Mouse (Mus musculus): ENCODE measurements around the gene Lrrtm1.

Gene Lrrtm1

DNA sequence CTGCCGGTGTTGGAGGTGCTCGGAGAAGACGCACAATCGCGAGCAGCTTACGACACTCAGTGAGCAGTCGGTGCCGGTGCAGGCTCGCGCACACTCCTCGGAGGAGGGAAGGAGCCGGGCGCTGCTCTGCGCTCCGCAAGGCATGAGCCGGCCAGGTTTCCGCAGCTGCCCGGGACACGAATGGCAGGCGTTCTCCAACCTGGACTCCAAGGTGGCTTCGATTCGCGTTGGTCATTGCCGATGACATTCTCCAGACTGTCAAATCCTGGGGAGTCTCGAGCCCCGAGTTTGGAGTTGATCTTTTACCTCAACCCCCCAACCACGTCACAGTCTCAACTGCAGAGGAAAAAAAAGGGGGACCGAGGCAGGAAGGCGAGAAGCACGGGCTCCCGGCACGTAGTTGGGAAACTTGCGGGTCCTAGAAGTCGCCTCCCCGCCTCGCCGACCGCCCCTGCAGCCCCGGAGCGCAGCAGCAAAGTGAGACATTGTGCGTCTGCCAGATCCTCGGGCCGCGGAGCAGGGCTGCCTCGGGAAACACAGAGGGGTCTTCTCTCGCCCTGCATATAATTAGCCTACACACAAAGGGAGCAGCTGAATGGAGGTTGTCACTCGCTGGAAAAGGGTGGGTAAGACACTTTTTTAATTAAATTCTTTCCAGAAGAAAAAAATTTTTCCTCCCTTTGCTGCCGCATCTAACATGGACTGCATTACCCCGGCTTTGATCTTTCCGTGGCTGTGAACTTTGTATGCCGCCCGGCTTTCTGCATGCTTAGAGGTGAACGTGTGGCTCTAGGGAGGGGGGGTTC, at the start of gene Lrrtm1:
Lrrtm1 (plus strand) TSS at position 89 of the 806 bp plus-strand sequence.
- DNase-seq (ENCODE audit: low spot score), result peak; percentile 41

DNA sequence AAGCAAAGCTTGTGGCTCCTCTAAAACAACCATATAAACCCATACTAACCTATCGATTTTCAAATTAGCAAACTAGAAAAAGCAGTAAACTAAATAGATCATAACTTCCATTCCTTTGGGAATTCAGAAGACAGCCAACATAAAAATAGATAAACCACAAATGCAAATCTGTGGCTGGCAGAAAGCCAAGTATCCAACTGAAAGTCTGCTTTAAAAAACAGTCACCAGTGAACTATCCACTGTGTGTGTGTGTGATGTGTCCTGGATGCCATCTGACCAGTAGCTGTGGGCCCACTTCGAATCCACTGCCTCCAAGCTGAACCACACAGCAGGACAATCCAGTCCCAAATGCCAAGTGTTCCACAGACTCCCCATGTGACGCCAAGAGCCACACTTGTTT, 45.8 kb upstream of the Lrrtm1 start:
- no peak for DNase-seq (ENCODE audit: low spot score)

DNA sequence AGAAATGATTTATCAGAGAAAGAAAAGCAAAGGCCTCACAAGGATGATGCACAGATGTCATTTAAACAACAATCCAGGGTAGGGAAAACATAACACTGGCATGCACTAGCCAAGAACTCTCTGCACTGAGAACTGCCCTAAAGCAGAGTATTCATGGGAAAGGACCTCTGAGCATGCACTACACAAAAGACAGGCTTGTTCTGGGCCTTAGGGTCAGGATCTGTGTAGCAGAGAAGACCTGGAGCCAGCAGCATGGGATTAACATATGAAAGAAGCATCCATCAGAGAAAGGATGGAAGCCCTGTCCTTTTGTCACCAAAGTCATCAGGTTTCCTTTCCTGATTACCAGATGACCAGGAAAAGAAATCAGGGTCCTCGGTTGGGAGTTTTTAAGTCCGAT, 43.1 kb upstream of the Lrrtm1 start:
- no peak for DNase-seq (ENCODE audit: low spot score)

DNA sequence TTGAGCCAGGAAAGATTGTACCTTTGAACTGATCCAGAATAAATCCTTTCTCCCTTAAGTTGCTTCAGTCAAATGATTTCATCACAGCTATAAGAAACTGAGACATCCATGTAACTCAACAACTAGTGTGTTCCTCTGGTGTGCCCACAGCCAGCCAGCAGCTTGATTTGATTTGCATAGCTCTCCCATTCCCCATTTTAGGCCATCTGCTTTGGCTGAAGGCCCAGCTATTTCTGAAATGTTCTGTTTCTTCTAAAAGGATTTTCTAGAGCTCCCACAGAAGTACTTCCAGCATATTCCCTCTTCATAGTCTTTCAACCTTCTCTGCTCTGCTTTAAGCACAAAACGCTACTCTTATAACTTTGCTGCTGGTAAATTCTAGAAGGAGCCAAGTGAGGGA, 33.3 kb upstream of the Lrrtm1 start:
- DNase-seq (ENCODE audit: low spot score), result no peak

DNA sequence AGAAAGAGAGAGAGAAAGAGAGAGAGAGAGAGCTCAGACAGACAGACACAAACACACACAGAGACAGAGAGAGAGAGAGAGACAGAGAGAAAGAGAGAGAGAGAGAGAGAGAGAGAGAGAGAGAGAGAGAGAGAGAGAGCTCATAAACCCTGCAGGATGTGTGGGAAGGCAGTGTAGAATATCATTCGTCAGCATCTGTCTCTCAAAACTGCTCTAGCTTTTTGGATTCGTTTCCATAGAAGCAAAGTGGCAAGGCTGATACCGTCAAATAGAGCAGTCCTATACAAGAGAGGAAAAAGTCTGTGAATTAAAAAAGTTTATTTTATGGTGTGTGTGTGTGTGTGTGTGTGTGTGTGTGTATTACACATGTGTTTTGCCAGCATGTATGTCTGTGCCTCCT, 32.6 kb upstream of the Lrrtm1 start:
- DNase-seq (ENCODE audit: low spot score), result no peak

DNA sequence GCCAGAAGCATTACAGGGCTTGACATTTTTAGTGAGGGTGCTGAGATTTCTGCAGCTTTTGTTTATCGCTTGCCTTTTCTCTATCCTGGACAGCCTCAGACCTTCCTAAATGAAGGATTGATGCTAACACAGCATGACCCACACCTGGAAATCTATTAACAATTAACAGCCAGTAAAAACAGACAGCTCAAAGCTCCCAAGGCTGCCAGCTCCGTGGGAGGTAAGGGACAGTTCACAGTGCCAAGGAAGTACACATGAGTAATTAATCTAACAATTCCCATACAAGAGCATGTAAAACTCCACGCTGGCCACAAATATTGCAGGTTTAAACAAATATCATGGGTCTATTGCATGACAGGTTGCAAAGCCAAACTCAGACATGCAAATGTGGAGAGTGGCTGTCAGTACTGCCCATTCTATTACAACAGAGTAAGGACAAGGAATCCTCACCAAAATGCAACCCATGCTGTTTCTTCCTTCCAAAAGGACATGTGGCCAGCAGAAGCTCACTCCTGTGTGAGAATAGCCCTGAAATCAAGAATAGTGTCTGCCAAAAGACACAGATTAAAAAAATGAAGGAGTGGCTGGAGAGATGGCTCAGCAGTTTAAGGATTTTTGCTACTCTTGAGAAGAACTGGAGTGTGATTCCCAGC, 28.6 kb upstream of the Lrrtm1 start:
- DNase-seq (ENCODE audit: low spot score), result no peak

DNA sequence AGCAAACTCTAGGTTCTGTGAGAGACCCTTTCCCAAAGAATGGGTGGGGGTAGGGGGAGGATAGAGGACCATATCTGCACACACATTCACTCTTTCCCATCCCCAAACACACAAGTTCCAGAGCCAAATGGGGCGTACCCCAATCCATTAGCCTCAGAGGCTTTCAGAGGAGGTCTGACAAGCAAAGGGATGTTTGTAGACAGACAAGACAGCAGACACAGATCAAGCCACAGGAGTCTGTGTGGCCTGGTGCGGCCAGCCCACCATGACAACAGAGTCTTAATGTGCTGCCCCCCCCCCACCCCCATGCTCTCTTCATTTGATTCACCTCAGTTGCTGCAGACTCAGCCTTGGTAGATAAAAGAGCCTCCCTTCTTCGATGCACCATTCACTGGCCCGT, 27.2 kb upstream of the Lrrtm1 start:
- no peak for DNase-seq (ENCODE audit: low spot score)

DNA sequence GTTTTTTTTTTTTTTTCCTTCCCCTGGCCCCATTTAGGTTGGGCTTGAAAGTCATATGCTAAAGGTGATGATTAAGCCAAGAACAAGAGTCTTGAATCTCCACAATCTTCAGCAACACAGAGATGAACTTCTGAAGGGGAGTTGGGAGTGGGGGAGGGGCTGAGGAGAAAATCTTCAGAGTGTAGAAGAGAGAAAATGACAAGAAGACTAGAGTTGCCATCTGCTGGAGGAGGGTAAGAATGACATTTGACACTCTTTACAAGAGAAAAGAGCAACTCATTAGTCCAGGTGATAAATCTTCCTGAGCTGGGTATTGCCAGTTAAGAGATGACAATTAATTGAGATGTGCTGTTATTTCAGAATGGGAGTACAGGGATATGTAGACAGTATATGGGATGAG, 23.6 kb upstream of the Lrrtm1 start:
- DNase-seq (ENCODE audit: low spot score), result no peak

DNA sequence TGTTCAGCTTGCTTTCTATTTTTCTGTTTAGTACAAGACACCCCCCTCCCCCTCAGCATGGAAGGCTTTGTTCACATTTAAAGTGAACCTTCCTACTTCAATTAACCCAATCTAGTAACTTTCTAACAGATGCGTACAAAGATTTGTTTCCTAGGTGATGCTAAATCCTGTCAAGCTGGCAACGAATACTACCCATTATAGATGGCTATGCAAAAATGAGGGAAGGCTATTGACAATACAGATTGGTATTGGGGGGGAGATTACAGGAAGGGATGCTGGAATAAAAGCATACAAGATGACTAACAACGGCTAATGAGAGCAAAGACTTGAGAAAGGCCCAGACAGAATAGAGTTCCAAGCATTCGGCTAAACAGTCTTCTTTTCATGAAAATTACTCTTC, 21.7 kb upstream of the Lrrtm1 start:
- no peak for DNase-seq (ENCODE audit: low spot score)

DNA sequence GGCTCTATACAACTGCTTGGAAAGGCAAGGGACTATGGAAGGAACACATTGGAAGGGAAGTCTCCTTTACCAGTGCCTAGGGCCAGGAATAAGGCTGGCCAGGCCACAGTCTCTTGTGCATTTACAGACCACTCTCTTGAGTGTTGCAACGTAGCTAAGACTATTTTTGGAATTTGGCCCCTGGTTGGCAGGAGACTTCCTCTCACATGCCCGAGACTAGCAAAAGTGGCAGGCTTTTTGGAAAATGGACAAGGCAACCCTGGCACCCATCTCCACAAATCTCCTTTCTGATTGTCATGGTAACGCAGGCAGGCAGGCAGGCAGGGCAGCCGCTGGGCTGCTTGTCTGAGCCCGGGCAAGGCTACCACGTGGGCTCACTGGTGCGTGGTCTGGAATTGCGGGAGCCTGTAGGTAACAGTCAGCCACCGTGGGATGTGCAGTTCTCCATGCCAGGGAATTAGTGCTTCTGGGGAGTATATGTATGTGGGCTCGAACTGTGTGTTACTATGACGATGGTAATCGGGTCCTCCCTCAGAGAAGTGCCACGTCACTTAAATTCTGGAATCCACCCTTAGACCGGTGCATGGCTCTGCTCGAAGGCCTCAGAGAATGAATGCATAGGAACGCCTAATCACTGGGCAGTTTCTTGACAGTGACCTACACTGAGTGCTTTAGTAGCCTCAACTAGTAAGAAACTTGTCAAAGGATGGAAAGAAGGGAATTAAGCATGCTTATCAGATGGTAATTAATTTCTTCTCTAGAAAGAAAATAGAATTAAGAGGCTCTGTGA, 19.4 kb upstream of the Lrrtm1 start:
- DNase-seq (ENCODE audit: low spot score), result no peak

DNA sequence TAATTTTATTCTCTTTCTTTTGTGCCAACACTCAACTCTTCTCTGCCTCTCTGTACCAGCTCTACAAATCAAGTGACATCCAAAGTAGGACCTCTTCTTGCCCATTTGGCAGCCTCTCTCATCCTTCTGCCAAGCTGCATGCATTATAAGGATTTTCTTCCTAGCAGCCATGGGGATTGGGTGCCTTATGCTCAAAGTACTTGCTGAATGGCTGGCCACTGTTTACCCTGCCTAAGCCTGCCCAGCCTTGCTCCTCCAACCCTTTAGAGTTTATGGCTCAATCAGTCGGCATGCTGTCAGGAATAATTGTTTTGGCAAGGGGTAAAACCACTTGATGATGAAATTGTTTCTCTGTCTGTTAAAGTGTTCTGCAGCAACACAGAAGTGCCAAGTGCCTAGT, 2.1 kb upstream of the Lrrtm1 start:
- no peak for DNase-seq (ENCODE audit: low spot score)

DNA sequence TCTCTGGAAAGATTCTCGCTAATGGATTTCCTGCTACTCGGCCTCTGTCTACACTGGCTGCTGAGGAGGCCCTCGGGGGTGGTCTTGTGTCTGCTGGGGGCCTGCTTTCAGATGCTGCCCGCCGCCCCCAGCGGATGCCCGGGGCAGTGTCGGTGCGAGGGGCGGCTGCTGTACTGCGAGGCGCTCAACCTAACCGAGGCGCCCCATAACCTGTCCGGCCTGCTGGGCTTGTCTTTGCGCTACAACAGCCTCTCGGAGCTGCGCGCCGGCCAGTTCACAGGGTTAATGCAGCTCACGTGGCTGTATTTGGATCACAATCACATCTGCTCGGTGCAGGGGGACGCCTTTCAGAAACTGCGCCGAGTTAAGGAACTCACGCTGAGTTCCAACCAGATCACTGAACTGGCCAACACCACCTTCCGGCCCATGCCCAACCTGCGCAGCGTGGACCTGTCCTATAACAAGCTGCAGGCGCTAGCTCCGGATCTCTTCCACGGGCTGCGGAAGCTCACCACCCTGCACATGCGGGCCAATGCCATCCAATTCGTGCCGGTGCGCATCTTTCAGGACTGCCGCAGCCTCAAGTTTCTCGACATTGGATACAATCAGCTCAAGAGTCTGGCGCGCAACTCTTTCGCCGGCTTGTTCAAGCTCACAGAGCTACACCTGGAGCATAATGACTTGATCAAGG, 1.2 kb downstream of the Lrrtm1 start:
- DNase-seq (ENCODE audit: low spot score), result peak; percentile 7

DNA sequence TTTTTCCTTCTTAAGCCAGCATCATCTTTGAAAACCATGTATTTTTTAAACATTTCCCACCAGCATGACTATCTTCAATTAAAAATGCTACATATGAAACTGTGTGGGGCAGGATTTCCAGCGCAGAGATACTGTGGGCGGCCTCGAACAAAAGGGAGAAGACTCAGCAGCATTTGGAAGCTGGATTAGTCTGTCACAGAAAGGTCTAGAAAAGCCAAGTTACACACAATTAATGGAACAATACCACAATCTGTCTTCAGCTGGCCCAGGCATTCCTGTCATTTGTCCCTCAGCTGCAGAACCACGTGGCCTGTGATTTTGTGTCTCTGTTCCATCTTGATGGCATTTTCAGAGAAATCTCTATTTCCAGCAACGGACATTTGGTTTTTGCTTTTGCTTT, 11.0 kb downstream of the Lrrtm1 start:
- DNase-seq (ENCODE audit: low spot score), result no peak

DNA sequence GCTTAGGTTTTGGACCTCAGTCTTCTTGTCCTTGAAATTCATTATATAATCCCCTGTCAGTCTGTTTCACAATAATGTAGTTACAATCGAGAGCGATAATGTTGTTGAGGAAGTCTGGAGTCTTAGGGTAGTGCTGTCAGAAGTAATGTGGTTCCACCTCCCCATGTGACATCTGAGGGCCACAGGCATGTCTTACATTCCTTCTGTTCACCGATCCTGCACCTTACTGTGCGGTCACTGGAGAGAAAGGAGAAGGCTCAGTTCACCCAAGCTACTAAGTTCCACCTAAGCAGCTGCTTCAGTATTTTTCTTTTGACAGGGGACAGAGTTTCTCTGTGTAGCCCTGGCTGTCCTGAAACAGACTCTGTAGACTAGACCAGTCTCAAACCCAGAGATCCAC, 13.9 kb downstream of the Lrrtm1 start:
- no peak for DNase-seq (ENCODE audit: low spot score)

DNA sequence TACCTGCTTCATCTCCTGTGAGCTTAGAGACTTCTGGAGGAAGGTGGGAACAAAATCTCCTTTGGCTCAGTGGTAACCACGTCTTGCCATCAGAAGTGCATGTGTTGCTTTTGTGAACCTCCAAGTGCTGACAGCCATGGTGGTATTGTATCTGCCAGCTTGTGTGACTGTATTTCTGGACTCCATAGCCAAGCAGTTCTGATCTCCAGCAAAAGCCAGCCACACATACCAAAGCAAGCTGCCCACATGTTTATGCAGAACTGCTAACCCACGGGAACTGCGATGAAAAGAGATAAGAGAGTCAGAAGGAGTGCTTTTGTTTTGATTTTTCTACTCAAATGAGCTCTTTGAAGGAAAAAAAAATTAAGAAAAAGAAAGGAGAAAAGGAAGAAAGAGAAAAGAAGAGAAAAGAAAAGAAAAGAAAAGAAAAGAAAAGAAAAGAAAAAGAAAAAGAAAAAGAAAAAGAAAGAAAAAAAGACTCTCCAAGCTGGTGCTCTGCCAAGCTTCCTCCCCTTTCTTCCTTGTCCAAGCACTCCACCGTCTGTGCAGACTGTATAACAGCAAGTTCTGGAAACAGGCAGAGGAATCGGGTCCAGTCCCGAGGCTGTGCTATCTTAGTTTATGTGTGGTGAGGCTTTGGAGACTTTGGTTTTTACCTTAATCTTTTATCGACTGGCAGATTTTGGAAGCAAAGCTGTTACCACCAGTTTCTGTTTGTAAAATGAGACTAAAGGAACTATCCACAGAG, 15.0 kb downstream of the Lrrtm1 start:
- peak; percentile 15 for DNase-seq (ENCODE audit: low spot score)

DNA sequence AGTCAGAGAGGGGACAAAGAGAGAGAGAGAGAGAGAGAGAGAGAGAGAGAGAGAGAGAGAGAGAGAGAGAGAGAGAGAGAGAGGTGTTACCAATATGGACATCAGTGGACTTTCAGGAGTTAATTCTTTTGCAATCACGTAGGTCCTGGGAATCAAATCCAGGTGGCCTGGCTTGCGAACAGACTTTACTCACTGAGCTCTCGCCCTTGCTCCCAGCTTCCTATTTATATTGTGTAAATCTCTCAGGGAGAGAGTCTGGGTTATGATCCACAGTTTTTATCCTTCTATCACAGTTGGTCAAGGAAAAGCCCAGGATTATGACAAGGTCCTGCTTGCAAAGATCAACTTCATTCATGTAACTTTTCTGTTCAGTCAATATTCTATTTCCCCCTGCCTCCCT, 22.7 kb downstream of the Lrrtm1 start:
- DNase-seq (ENCODE audit: low spot score), result no peak

DNA sequence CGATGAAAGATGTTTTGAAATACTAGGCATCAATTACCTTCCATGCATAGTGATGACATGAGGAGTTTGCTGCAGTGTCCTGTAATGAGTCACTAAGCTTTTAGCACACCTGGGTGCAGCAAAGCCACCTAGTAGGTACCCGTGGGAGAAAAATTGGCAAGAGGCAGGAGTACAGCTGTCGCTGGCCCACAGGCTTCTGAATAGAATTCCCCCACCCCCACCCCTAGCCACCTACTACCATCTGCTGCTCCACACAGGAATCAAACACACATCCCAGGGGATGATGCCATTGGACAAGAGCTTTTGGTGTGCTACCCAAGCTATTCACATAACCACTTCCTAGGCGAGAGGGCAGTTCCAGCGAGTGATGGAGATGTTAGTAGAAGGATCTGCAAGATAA, 36.3 kb downstream of the Lrrtm1 start:
- no peak for DNase-seq (ENCODE audit: low spot score)

DNA sequence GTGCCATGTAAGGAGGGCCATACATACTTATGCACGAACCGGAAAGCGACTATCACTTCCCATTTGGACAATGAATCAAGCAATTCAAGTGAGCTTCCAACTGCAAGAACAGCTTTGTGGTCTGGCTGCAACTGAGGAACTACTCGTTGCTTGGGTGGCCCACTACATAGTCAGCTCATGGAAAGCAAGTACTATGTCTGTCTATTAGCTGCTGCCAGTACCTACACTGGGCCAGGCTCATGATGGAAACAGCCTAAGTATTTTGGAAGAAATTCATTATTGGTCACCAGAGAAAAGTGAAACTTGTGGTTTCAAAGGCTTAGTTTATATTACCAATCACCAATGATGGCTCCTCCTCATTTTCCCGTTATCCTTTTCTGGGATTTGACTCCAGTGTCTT, 43.8 kb downstream of the Lrrtm1 start:
- no peak for DNase-seq (ENCODE audit: low spot score)

DNA sequence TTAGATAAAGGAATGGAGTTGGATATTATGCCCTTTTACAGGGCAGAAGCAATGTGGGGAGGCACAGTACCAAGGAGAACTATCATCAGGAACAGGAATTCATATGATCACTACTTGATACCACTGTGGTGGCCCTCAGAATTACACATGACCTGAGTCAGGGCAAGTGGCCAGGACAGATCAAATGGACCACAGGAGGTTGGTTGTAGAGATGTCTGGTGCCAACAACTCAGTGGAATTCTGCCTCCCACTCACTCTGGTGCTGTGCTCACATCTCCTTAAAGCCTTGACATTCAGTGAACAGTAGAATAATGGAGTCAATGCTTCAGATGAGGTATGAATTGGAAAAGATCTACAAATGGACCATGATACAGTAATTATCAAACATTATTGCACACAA, 45.9 kb downstream of the Lrrtm1 start:
- DNase-seq (ENCODE audit: low spot score), result no peak

DNA sequence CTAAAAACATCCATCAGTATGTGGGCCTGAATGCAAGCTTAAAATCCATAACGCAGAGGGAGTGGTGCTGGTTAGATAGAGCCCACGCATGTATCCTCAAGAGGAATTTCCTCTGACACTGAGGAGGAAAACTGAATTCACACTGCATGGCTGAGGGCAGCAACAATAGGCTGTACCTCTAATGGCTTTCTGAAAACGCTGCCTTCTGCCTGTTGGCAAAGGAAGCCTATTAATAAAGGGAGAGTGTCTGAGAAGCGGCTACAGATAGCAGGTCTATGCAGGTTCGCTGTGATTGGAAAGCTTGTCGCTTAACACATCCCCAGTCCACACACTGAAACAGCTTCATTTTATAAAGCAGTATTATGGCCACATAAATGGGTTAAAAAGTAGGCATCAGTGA, 48.9 kb downstream of the Lrrtm1 start:
- DNase-seq (ENCODE audit: low spot score), result no peak

DNA sequence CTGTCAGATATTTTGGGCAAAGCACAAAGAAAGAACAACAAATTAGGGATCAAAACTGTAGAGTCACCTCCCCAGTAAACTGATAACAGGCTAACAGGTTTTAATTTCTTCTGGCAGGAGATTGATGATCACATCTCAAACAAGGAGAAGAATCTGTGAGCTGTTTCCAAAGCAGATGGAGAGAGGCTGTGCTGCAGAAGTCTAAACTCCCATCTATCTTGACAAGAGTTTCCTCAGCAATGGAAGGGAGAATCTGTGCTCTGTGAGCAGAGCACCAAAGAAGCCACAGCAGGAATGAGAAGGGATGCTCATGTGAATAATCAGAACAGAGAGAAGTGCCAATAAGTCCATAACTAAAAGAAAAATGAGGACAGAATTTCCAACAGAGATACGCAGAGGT, 58.8 kb downstream of the Lrrtm1 start:
- no peak for DNase-seq (ENCODE audit: low spot score)

DNA sequence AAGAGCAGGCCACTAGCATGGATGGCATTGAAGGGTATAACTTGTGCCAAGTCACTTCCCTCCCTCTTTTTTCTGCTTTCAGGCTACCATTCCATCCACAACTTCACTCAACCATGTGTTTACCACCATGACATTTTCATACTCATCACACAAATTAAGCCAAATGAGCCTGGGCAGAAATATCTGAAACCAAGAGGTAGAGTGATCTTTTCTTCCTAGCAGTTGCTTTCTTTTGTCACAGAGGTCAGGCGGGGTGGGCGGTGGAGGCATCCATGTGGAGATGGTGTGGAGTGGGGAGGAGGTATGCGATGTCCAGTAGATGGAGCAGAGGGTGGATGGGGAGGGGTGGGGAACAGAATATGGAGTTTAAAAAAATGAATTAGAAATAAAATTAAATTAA, 64.3 kb downstream of the Lrrtm1 start:
- DNase-seq (ENCODE audit: low spot score), result no peak

All from urinary bladder, postnatal 14 days (tissue).